Mouse (Mus musculus) T-helper 17 cell (primary cell): ENCODE measurements around the gene Bcat1.

Experiments used
- in situ Hi-C, 2 experiments: fragments of 300-600 bp; cut with MboI, MseI; formaldehyde crosslinking; loops; 1 replicate in 1 of 2; 2 replicates in 1 of 2; pipeline ENCODE4 v1.15.1; 2025; ENCODE audit warnings: high pct_unique_total_duplicates in 2 of 2

Bcat1 gene

DNA sequence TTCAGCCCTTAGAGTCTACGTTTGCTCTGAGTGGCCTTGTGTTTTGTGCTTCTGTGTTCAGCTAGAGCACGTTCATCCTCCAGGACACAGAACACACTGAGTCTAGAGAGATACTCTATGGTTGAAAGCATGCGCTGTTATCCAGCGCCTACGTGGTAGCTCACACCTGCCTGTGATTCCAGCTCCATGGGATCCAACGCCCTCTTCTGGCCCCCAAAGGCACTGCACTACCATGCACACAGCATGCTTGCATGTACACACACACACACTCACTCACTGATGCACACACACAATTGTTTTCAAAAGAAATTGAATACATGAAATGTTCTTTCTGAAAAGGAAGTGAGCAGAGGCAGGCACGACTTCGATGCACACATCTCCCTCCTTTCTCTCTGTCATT lies 112.8 kb downstream of the Bcat1 start:
- in situ Hi-C loops = no loop called here

- in situ Hi-C loops = no loop called here
Measured at GRCm38 (mm10) chr6:144962013-144962354, 114.0 kb downstream of the Bcat1 start.

DNA sequence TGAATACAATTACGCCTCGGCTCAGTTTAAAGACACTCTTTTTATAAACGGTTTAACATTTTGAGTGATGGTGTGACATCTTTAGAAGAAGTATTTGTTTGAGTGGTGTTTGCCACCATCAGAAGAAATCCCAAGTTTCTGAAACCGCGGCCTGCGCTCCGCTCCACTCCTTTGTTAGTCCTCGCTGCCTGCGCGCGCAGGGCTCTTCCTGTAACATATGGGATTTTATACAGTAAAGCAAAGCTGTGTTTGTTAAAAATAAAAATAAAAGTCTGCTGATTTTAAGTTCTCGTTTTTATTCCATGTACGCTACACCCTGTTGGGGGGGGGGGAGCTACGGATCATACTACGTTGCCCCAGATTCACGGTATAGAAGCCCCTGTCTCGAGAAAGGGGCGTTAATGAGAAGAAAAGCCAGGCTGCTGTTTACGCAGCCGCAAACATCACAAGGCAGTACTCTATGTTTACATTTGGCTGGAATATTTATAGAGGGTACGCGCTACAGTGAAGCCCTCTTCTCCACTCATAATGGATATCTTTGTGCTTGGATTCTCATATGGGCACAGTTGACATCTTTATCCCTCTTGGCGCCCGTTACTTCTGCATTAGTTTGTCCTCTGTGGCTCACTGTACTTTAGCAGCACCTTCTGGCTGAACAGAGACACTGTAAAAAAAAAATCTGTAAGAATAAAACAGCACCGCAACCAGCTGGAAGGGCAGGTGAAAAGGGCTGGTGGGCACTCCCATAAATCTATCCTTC lies 114.6 kb downstream of the Bcat1 start:
- in situ Hi-C loops = no loop called here

GRCm38 (mm10) chr6:144955887-144956547 lies 120.0 kb downstream of the Bcat1 start:
- in situ Hi-C loops = loop anchor here in 1 of 2 experiments (5.0 to 10.0 kb wide), 2 partner anchors 104 to 171 kb away; partner anchors contain the start of gene Sox5

- in situ Hi-C loops = loop anchor here in 1 of 2 experiments (10.0 kb wide), 1 partner anchor 168 kb away; the partner anchor contains the start of gene Sox5
Measured at GRCm38 (mm10) chr6:144952885-144953284, 123.1 kb downstream of the Bcat1 start.

GRCm38 (mm10) chr6:144944435-144945365 lies 131.3 kb downstream of the Bcat1 start:
- in situ Hi-C loops = loop anchor here in 1 of 2 experiments (5.0 kb wide), 1 partner anchor 37 kb away; no protein-coding TSS in a partner anchor
